Mouse (Mus musculus) heart, embryonic 12.5 days (tissue): ENCODE measurements around the gene Olfr135. TPM values are rescaled to one million over a fixed set of nuclear protein-coding genes. Genes with fewer than 3 reads are reported as not detected.

Source experiments
- ATAC-seq: fragments of 200-750 bp; cut with Nextera tagmentation; 2 replicates; pipeline ENCODE4 v1.8.0; 2017; ENCODE audit warnings: moderate TSS enrichment, moderate library complexity; ENCODE audit not compliant: insufficient number of reproducible peaks, low FRiP score
- H3K27ac ChIP-seq: fragments of 300-500 bp; sonication (generic); 2 replicates; pipeline ENCODE4 v1.5.1; 2016; ENCODE audit warnings: mild to moderate bottlenecking, moderate library complexity; ENCODE audit not compliant: poor library complexity, severe bottlenecking
- H3K27me3 ChIP-seq: fragments of 300-500 bp; sonication (generic); replicated peaks from 2 replicates; pipeline ENCODE4 v1.6.1; 2016; ENCODE audit warnings: mild to moderate bottlenecking, moderate library complexity
- H3K36me3 ChIP-seq: fragments of 300-500 bp; sonication (generic); 2 replicates; pipeline ENCODE4 v1.6.1; 2016; ENCODE audit warnings: mild to moderate bottlenecking, moderate library complexity
- H3K4me1 ChIP-seq: fragments of 300-500 bp; sonication (generic); replicated peaks from 2 replicates; pipeline ENCODE4 v1.6.1; 2016; ENCODE audit warnings: mild to moderate bottlenecking
- H3K4me2 ChIP-seq: fragments of 300-500 bp; sonication (generic); 2 replicates; pipeline ENCODE4 v1.6.1; 2016; ENCODE audit warnings: mild to moderate bottlenecking, moderate library complexity
- H3K4me3 ChIP-seq: fragments of 300-500 bp; sonication (generic); 2 replicates; pipeline ENCODE4 v1.5.1; 2016; ENCODE audit warnings: mild to moderate bottlenecking
- H3K9ac ChIP-seq: fragments of 300-500 bp; sonication (generic); 2 replicates; pipeline ENCODE4 v1.6.1; 2016; ENCODE audit warnings: mild to moderate bottlenecking, moderate library complexity
- H3K9me3 ChIP-seq: fragments of 300-500 bp; sonication (generic); replicated peaks from 2 replicates; pipeline ENCODE4 v1.6.1; 2016; ENCODE audit warnings: mild to moderate bottlenecking, moderate library complexity
- WGBS: fragments of 180-500 bp; shearing (Covaris S2); methylation state at CpG from one replicate; pipeline ENCODE4 v1.1.7; 2016; 5-methylcytosine and 5-hydroxymethylcytosine counted together
- polyA plus RNA-seq: library from polyadenylated mRNA; unstranded; fragments of >200 nt; fragmentation: Nextera tagmentation; extraction: Ambion mirVana; gene quantifications from 2 replicates; pipeline ENCODE4 v1.2.1, GENCODE M21; 2016

Gene Olfr135
- polyA plus RNA-seq: not detected in 2 replicates

GRCm38 (mm10) chr17:38204035-38204434, at the start of gene Olfr135:
TSS of gene Olfr135 (plus strand) at chr17:38204335.
- no peak for ATAC-seq
- H3K36me3 ChIP-seq: no peaks in the 10 kb centered on the region
- H3K4me1 ChIP-seq: no peaks in the 10 kb centered on the region
- peaks cover 15% of the 10 kb centered on the region for H3K9me3 ChIP-seq
- no peak within 1 kb of the TSS for H3K9ac ChIP-seq
- no peak within 1 kb of the TSS for H3K4me2 ChIP-seq
- H3K27me3 ChIP-seq: no peaks in the 10 kb centered on the region
- H3K27ac ChIP-seq: no peak within 1 kb of the TSS
- H3K4me3 ChIP-seq: no peak within 1 kb of the TSS
- WGBS: 81% methylated on average over 1 of the region's 1 CpGs

GRCm38 (mm10) chr17:38171088-38171487, 33.0 kb upstream of the Olfr135 start, which contains the start of gene Olfr134:
TSS of gene Olfr134 (plus strand) at chr17:38171388.
- H3K4me2 ChIP-seq: no peak within 1 kb of the TSS
- no peaks in the 10 kb centered on the region for H3K27me3 ChIP-seq
- no peaks in the 10 kb centered on the region for H3K36me3 ChIP-seq
- H3K4me3 ChIP-seq: no peak within 1 kb of the TSS
- H3K27ac ChIP-seq: no peak within 1 kb of the TSS
- no peaks in the 10 kb centered on the region for H3K4me1 ChIP-seq
- no peak for ATAC-seq
- no peaks in the 10 kb centered on the region for H3K9me3 ChIP-seq
- no peak within 1 kb of the TSS for H3K9ac ChIP-seq
- WGBS: 72% methylated on average over 3 of the region's 3 CpGs

Other genes with a start within 250 kb of the Olfr135 start
- not detected in 2 replicates for gene Olfr129, start 144.3 kb upstream of the Olfr135 start, polyA plus RNA-seq
- gene Olfr130, start 140.4 kb upstream of the Olfr135 start, polyA plus RNA-seq: not detected in 2 replicates
- gene Olfr131, start 115.6 kb upstream of the Olfr135 start, polyA plus RNA-seq: not detected in 2 replicates
- gene Olfr132, start 69.8 kb upstream of the Olfr135 start, polyA plus RNA-seq: not detected in 2 replicates
- not detected in 2 replicates for gene Olfr133, start 59.1 kb upstream of the Olfr135 start, polyA plus RNA-seq
- not detected in 2 replicates for gene Olfr134, start 32.9 kb upstream of the Olfr135 start, polyA plus RNA-seq
- not detected in 2 replicates for gene Olfr138, start 56.7 kb downstream of the Olfr135 start, polyA plus RNA-seq
- not detected in 2 replicates for gene Olfr137, start 103.2 kb downstream of the Olfr135 start, polyA plus RNA-seq
- gene Olfr136, start 125.5 kb downstream of the Olfr135 start, polyA plus RNA-seq: not detected in 2 replicates
- gene Esp36, start 215.8 kb downstream of the Olfr135 start, polyA plus RNA-seq: not detected in 2 replicates